Mouse (Mus musculus) layer of hippocampus, adult 11-12 months (tissue): ENCODE results near the gene Phactr1.

Experiments
- DNase-seq: peaks from one replicate; pipeline ENCODE4 v3.0.0; 2022; ENCODE audit warnings: low spot score

The Phactr1 gene

GRCm38 (mm10) chr13:43032451-43032850, 352.0 kb downstream of the Phactr1 start:
- no peak for DNase-seq

GRCm38 (mm10) chr13:43036510-43036909, 356.1 kb downstream of the Phactr1 start:
- DNase-seq: no peak

GRCm38 (mm10) chr13:43042766-43043165, 362.3 kb downstream of the Phactr1 start:
- no peak for DNase-seq

GRCm38 (mm10) chr13:43048553-43048952, 368.1 kb downstream of the Phactr1 start:
- DNase-seq: no peak

- no peak for DNase-seq
These were observed 372.8 kb downstream of the Phactr1 start for GRCm38 (mm10) chr13:43053201-43053600.

- DNase-seq: no peak
These were observed 374.7 kb downstream of the Phactr1 start for GRCm38 (mm10) chr13:43055136-43055535.

- no peak for DNase-seq
These were observed 376.7 kb downstream of the Phactr1 start for GRCm38 (mm10) chr13:43057104-43057503.

GRCm38 (mm10) chr13:43063355-43063754, 382.9 kb downstream of the Phactr1 start:
- no peak for DNase-seq

- DNase-seq: no peak
These were observed 388.4 kb downstream of the Phactr1 start for GRCm38 (mm10) chr13:43068716-43069265.

- no peak for DNase-seq
These were observed 390.1 kb downstream of the Phactr1 start for GRCm38 (mm10) chr13:43070496-43070895.

- no peak for DNase-seq
These were observed 390.5 kb downstream of the Phactr1 start for GRCm38 (mm10) chr13:43070971-43071370.

- no peak for DNase-seq
These were observed 395.0 kb downstream of the Phactr1 start for GRCm38 (mm10) chr13:43075456-43075855.

- DNase-seq: peak; percentile 37
These were observed 397.1 kb downstream of the Phactr1 start for GRCm38 (mm10) chr13:43077485-43077884.

- no peak for DNase-seq
These were observed 404.8 kb downstream of the Phactr1 start for GRCm38 (mm10) chr13:43085226-43085625.

- DNase-seq: peak; percentile 65
These were observed 413.9 kb downstream of the Phactr1 start for GRCm38 (mm10) chr13:43094365-43094764.

- DNase-seq: no peak
These were observed 422.5 kb downstream of the Phactr1 start for GRCm38 (mm10) chr13:43102943-43103342.

GRCm38 (mm10) chr13:43104496-43104895, 424.1 kb downstream of the Phactr1 start:
- no peak for DNase-seq

- DNase-seq: peak; percentile 63
These were observed 431.9 kb downstream of the Phactr1 start for GRCm38 (mm10) chr13:43112280-43112679.

GRCm38 (mm10) chr13:43112707-43113106, 432.3 kb downstream of the Phactr1 start:
- DNase-seq: no peak

GRCm38 (mm10) chr13:43113141-43113540, 432.7 kb downstream of the Phactr1 start:
- no peak for DNase-seq

GRCm38 (mm10) chr13:43122306-43123070, 442.1 kb downstream of the Phactr1 start:
- DNase-seq: peak; percentile 46

GRCm38 (mm10) chr13:43123895-43124682, 443.7 kb downstream of the Phactr1 start:
- DNase-seq: no peak

- DNase-seq: no peak
These were observed 444.3 kb downstream of the Phactr1 start for GRCm38 (mm10) chr13:43124683-43125074.
